Mouse (Mus musculus) G1E (cell line): ENCODE results near the gene Prcd. TPM values are rescaled to one million over a fixed set of nuclear protein-coding genes. Genes with fewer than 3 reads are reported as not detected.

Source experiments
- ATAC-seq: 2 replicates; pipeline ENCODE4 v1.8.0; 2016; ENCODE audit warnings: mild to moderate bottlenecking; ENCODE audit not compliant: insufficient number of reproducible peaks, poor library complexity, low FRiP score, severe bottlenecking; ENCODE audit errors: extremely low read depth
- DNase-seq: peaks from one replicate; pipeline ENCODE4 v3.0.0; 2012; ENCODE audit warnings: low spot score
- H3K27me3 ChIP-seq: 2 replicates; pipeline ENCODE4 v1.6.1; 2012; ENCODE audit warnings: mild to moderate bottlenecking, low read length, inconsistent platforms; ENCODE audit not compliant: insufficient read depth
- H3K36me3 ChIP-seq: replicated peaks from 2 replicates; pipeline ENCODE3; 2012; ENCODE audit warnings: mild to moderate bottlenecking, inconsistent platforms
- H3K4me1 ChIP-seq: 2 replicates; pipeline ENCODE4 v1.6.1; 2012; ENCODE audit warnings: low read depth, low read length, inconsistent platforms, mixed read lengths; ENCODE audit not compliant: insufficient read depth
- H3K4me3 ChIP-seq: 2 replicates; pipeline ENCODE4 v1.5.1; 2012; ENCODE audit warnings: low read depth, mild to moderate bottlenecking, inconsistent platforms, low read length, moderate library complexity, mixed read lengths
- H3K9me3 ChIP-seq: replicated peaks from 2 replicates; pipeline ENCODE4 v1.6.1; 2012; ENCODE audit warnings: inconsistent platforms
- CTCF ChIP-seq: IDR thresholded peaks from 2 replicates; pipeline ENCODE4 v1.5.1; 2012; ENCODE audit warnings: low read depth, low read length, inconsistent platforms, mixed read lengths
- GATA1 ChIP-seq: IDR thresholded peaks from 2 replicates; pipeline ENCODE4 v1.6.1; 2012; ENCODE audit warnings: borderline replicate concordance, low read length, inconsistent platforms, mixed read lengths
- GATA2 ChIP-seq: IDR thresholded peaks from 2 replicates; pipeline ENCODE4 v1.6.1; 2012; ENCODE audit warnings: low read depth, low read length, inconsistent platforms, borderline replicate concordance
- POLR2AphosphoS5 ChIP-seq: IDR thresholded peaks from 2 replicates; pipeline ENCODE4 v1.6.1; 2012; ENCODE audit warnings: low read depth, low read length, inconsistent platforms; ENCODE audit not compliant: insufficient replicate concordance
- TAL1 ChIP-seq: conservative IDR thresholded peaks from 2 replicates; pipeline ENCODE4 v1.6.1; 2012; ENCODE audit warnings: low read depth, low read length, inconsistent platforms, mixed read lengths
- polyA plus RNA-seq: library from polyadenylated mRNA; stranded (reverse); fragments of >175 nt; gene quantifications from 2 replicates; pipeline ENCODE4 v1.2.3, GENCODE M21; 2012
- total RNA-seq, 2 experiments: library from RNA; stranded (forward) in 1 of 2; stranded (reverse) in 1 of 2; fragments of 200-1000 nt in 1 of 2; fragments of >200 nt in 1 of 2; fragmentation: Nextera tagmentation in 1 of 2; gene quantifications; 2 replicates each; pipeline ENCODE4 v1.2.3; 2014 to 2017

Gene Prcd
- total and polyA plus RNA-seq, 3 experiments: 1.5 to 3.2 (median 2.6) TPM

DNA sequence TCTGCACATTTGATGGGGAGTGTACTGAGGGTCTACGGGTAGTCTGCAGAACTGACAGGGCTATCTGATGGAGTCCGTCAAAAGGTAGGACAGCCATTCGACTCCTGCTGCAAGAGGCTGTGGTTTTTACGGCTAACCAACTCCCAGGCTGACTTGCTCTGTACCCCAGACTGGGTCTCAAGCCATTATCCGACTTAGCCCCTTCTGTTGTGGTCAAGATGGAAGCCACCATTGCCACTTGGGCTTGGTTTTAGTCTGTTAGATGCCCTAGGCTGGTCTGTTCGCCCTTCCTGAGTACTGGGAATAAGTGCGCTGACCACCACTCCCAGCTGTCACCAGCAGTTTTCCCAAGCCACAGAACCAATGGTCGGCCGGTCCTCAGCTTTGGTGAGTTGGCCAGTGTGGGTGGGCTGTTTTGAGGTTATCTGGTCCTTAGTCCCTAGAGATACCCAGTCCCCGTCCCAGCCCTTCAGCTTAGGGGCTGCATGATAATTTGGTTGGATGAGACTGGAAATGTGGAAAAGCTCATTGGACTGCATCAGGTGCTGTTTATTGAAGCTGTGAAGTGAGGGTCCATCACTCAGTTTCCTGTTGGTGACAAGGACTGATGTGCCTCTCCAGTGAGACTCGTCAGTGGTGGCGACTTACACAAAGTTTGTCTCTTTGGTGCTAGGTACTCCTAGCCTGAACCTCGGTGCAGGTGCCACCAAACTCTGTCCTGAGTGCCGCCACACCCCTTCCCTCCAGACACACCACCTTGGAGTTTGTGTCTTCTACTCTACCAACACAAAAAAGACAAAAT is 23.0 kb downstream of the Prcd start:
- H3K4me1 ChIP-seq: peaks cover 89% of the 10 kb centered on the region
- H3K9me3 ChIP-seq: no peaks in the 10 kb centered on the region
- DNase-seq: no peak
- ATAC-seq: no peak
- H3K27me3 ChIP-seq: no peaks in the 10 kb centered on the region
- no peak overlapping the region for H3K4me3 ChIP-seq
- TF ChIP-seq POLR2AphosphoS5: no peak
- peaks cover 94% of the 10 kb centered on the region for H3K36me3 ChIP-seq

DNA sequence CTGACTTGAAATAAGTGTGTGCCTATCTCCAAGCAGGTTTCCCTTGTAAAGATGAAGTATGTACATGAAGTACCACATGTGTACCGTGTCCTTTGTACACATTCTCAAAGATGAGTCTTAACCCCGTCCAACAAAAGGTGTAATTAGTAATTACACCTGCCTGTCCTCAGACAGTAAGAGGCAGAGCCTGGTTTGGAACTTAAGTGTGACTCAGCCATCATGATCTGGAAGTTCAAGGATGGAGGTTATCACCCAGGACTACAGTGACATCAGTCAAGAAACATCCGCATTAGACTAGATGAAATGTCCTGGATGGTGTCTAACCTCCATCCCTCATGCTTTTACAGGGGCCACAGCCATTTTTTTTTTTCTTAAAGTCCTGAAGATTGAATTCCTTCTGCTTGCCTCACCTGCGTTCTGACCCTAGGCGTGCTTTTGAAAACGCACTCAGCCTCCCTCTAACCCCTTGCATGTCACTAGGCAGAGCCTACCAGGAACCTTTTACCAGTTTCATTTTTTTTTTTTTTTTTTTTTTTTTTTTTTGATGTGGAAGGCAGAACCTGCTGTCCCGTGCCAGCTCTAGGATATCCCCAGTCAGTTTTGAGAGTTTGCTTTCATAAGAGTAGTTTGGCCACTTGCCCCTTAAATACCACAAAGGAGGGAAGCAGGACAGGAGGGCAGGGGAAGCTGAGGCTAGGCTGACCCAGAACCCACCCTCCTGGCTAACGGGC is 24.5 kb downstream of the Prcd start:
- ATAC-seq: no peak
- DNase-seq: no peak
- Histone ChIP-seq H3K27me3 (no peaks in the 10 kb centered on the region), H3K4me3 (no peak overlapping the region), H3K4me1 (peaks cover 90% of the 10 kb centered on the region), H3K36me3 (peaks cover 100% of the 10 kb centered on the region), H3K9me3 (no peaks in the 10 kb centered on the region)
- no peak for TF ChIP-seq POLR2AphosphoS5
- TF ChIP-seq GATA1: no peak
- no peak for TF ChIP-seq TAL1
- TF ChIP-seq GATA2: no peak
- TF ChIP-seq CTCF: no peak

DNA sequence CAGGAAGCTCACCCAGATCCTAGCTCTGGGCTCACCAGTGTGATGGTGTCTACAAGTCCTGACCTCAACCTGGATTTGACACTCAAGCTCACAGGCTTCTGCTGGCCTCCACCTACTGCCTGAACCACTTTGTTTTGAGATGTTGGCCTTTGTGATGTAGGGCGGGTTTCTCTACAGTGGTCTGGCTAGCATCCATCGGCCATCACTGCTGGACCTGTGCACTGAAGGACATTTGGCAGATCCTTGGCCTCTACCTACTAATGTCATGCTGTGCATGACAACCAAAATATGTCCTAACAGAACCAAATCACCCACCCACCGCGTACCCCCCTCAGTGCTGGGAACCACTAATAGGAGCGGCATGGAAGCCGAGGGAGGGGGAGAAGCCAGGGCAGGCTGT is 25.8 kb downstream of the Prcd start:
- H3K4me3 ChIP-seq: no peak overlapping the region
- no peak for DNase-seq
- H3K36me3 ChIP-seq: peaks cover 99% of the 10 kb centered on the region
- H3K4me1 ChIP-seq: peaks cover 78% of the 10 kb centered on the region
- TF ChIP-seq GATA2: no peak
- no peak for TF ChIP-seq TAL1
- TF ChIP-seq GATA1: no peak
- TF ChIP-seq POLR2AphosphoS5: no peak
- no peaks in the 10 kb centered on the region for H3K9me3 ChIP-seq
- H3K27me3 ChIP-seq: no peaks in the 10 kb centered on the region
- no peak for ATAC-seq

DNA sequence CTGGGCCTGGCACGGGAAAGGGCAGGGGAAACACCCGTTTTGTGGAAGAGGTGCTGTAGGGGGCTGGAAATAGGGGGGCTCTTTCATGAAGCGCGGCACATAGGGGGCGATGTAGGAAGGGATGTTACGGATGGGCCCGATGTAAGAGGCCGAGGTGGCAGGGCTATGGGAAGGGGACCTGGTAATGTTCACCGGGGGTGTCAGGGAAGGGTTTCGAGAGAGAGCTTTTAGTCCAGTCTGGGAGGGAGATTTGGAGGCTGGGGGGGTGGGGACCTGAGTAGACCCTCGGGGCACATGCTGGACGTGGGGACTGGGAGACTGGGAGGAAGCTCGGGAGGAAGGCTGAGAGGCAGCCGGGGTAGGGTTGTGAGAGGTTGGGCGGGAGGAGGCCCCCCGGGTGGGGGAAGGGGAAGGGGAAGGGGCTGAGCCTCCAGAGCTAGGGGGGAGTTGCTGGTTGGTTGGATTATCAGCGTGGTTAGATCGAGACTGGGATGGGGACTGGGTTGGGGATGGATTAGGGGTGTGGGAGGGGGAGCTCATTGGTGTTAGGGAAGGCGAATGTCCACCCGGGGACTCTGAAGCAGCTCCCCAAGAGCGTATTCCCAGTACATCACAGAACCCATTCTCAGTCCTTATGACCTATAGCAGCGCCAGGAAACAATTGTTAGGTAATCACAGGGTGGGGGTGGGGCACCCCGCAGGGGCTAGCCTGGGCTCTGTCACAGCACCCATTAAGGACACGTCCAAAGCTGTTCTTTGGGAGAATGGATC is 27.2 kb downstream of the Prcd start:
- H3K9me3 ChIP-seq: no peaks in the 10 kb centered on the region
- peaks cover 99% of the 10 kb centered on the region for H3K36me3 ChIP-seq
- TF ChIP-seq CTCF (no peak), GATA2 (no peak), GATA1 (no peak), TAL1 (no peak), POLR2AphosphoS5 (no peak)
- no peak for DNase-seq
- peaks cover 65% of the 10 kb centered on the region for H3K4me1 ChIP-seq
- no peak overlapping the region for H3K4me3 ChIP-seq
- ATAC-seq: no peak
- no peaks in the 10 kb centered on the region for H3K27me3 ChIP-seq

DNA sequence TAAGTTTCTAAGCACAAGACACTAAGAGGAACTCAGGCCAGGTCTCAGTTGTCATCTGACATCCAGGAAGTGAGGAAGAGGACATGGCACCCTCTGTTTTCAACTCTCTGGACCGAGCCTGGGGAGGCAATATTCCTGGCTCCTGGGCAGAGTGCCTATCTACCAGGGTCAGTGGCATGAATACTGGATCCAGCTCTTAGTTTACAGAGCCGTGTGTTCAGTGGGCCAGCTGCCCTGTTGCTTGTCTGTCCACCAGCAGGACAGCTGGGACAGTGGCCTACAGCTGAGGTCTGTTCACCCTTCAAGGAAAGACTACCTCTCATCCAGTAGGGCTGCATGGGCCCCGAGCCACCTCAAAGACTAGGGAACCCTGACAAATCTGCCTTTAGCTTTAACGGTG is 27.8 kb downstream of the Prcd start:
- ATAC-seq (no peak), DNase-seq (no peak)
- no peaks in the 10 kb centered on the region for H3K27me3 ChIP-seq
- peaks cover 60% of the 10 kb centered on the region for H3K4me1 ChIP-seq
- H3K4me3 ChIP-seq: no peak overlapping the region
- TF ChIP-seq POLR2AphosphoS5 (no peak), GATA1 (no peak), TAL1 (no peak), GATA2 (no peak), CTCF (no peak)
- H3K9me3 ChIP-seq: no peaks in the 10 kb centered on the region
- peaks cover 99% of the 10 kb centered on the region for H3K36me3 ChIP-seq
